Mouse (Mus musculus) myocyte (in vitro differentiated cells): ENCODE measurements around the gene Ankrd33. TPM values are rescaled to one million over a fixed set of nuclear protein-coding genes. Genes with fewer than 3 reads are reported as not detected.

ENCODE experiments used
- H3K27me3 ChIP-seq: one replicate; pipeline ENCODE4 v1.6.1; 2011; ENCODE audit not compliant: control insufficient read depth, insufficient read depth, insufficient read length
- H3K36me3 ChIP-seq: one replicate; pipeline ENCODE4 v1.6.1; 2011; ENCODE audit not compliant: control insufficient read depth, insufficient read depth
- H3K4me2 ChIP-seq: one replicate; pipeline ENCODE4 v1.6.1; 2011; ENCODE audit warnings: low read depth, control low read depth
- H3K4me3 ChIP-seq: one replicate; pipeline ENCODE4 v1.5.1; 2011; ENCODE audit warnings: mild to moderate bottlenecking, control low read depth, moderate library complexity
- H3K79me2 ChIP-seq: one replicate; pipeline ENCODE4 v1.6.1; 2011; ENCODE audit not compliant: control insufficient read depth, insufficient read depth
- H3ac ChIP-seq: one replicate; pipeline ENCODE4 v1.6.1; 2011; ENCODE audit not compliant: control insufficient read depth, insufficient read length
- CEBPB ChIP-seq: IDR thresholded peaks from 2 replicates; pipeline ENCODE4 v1.6.1; 2011; ENCODE audit warnings: mild to moderate bottlenecking, moderate library complexity; ENCODE audit not compliant: poor library complexity, insufficient read depth, severe bottlenecking
- E2F4 ChIP-seq: IDR thresholded peaks from one replicate; pipeline ENCODE4 v1.6.1; 2011; ENCODE audit warnings: mild to moderate bottlenecking, control low read depth, moderate library complexity; ENCODE audit not compliant: insufficient read depth
- MAX ChIP-seq: IDR thresholded peaks from one replicate; pipeline ENCODE4 v1.6.1; 2011; ENCODE audit warnings: low read depth, mild to moderate bottlenecking, control low read depth
- MYOD1 ChIP-seq, 3 experiments: IDR thresholded peaks; one replicate each; pipeline ENCODE4 v1.6.1; 2011; ENCODE audit warnings: control low read depth in 2 of 3, low read depth in 2 of 3, mild to moderate bottlenecking in 2 of 3, moderate library complexity in 1 of 3; ENCODE audit not compliant: insufficient read length in 2 of 3, control insufficient read depth in 1 of 3
- MYOG ChIP-seq, 3 experiments: IDR thresholded peaks; one replicate each; pipeline ENCODE4 v1.6.1; 2011; ENCODE audit warnings: control low read depth in 2 of 3, low read depth in 2 of 3, mild to moderate bottlenecking in 2 of 3; ENCODE audit not compliant: insufficient read length in 2 of 3, control insufficient read depth in 1 of 3, insufficient read depth in 1 of 3
- POLR2A ChIP-seq: IDR thresholded peaks from one replicate; pipeline ENCODE4 v1.6.1; 2011; ENCODE audit warnings: low read depth, mild to moderate bottlenecking, control low read depth, moderate library complexity; ENCODE audit not compliant: insufficient read length
- POLR2AphosphoS2 ChIP-seq: IDR thresholded peaks from one replicate; pipeline ENCODE4 v1.6.1; 2011; ENCODE audit warnings: low read depth, control low read depth; ENCODE audit not compliant: insufficient read length
- REST ChIP-seq: IDR thresholded peaks from one replicate; pipeline ENCODE4 v1.6.1; 2011; ENCODE audit warnings: mild to moderate bottlenecking, control low read depth, moderate library complexity; ENCODE audit not compliant: insufficient read depth, insufficient read length
- SRF ChIP-seq: IDR thresholded peaks from one replicate; pipeline ENCODE4 v1.6.1; 2011; ENCODE audit warnings: low read depth; ENCODE audit not compliant: control insufficient read depth, insufficient read length
- TCF12 ChIP-seq: IDR thresholded peaks from one replicate; pipeline ENCODE4 v1.6.1; 2011; ENCODE audit warnings: mild to moderate bottlenecking, control low read depth; ENCODE audit not compliant: poor library complexity, insufficient read depth, severe bottlenecking
- TCF3 ChIP-seq: IDR thresholded peaks from one replicate; pipeline ENCODE4 v1.6.1; 2011; ENCODE audit warnings: low read depth, control low read depth; ENCODE audit not compliant: insufficient read length
- USF1 ChIP-seq: IDR thresholded peaks from one replicate; pipeline ENCODE4 v1.6.1; 2011; ENCODE audit warnings: low read depth, mild to moderate bottlenecking, control low read depth, moderate library complexity
- polyA plus RNA-seq: library from polyadenylated mRNA; unstranded; fragments of >200 nt; fragmentation: generic; extraction: Trizol; gene quantifications from one replicate; pipeline ENCODE4 v1.2.1, GENCODE M21; 2012; ENCODE audit warnings: missing spikeins

Ankrd33 gene
- polyA plus RNA-seq, 1 experiment: not detected

GRCm38 (mm10) chr15:101147115-101147909 lies 31.8 kb downstream of the Ankrd33 start:
- no peak overlapping the region for H3ac ChIP-seq
- no peak overlapping the region for H3K4me3 ChIP-seq
- TF ChIP-seq MAX: no peak
- no peak overlapping the region for H3K4me2 ChIP-seq
- H3K27me3 ChIP-seq: peaks cover 4% of the 10 kb centered on the region
- no peaks in the 10 kb centered on the region for H3K36me3 ChIP-seq
- H3K79me2 ChIP-seq: no peaks in the 10 kb centered on the region

GRCm38 (mm10) chr15:101147910-101148273 lies 32.3 kb downstream of the Ankrd33 start:
- H3K36me3 ChIP-seq: no peaks in the 10 kb centered on the region
- no peak overlapping the region for H3K4me2 ChIP-seq
- H3ac ChIP-seq: no peak overlapping the region
- H3K4me3 ChIP-seq: no peak overlapping the region
- TF ChIP-seq USF1 (no peak), MYOG (IDR thresholded peaks at IDR 0.05; ENCODE audit: control insufficient read depth in 1 of 3, insufficient read depth in 1 of 3, insufficient read length in 2 of 3, low read depth in 2 of 3) (no peak), E2F4 (no peak), POLR2AphosphoS2 (no peak), TCF3 (no peak), CEBPB (no peak), REST (no peak), SRF (no peak), MAX (no peak), MYOD1 (IDR thresholded peaks at IDR 0.05; ENCODE audit: control insufficient read depth in 1 of 3, insufficient read length in 2 of 3, low read depth in 2 of 3) (no peak), POLR2A (no peak), TCF12 (no peak)
- no peaks in the 10 kb centered on the region for H3K79me2 ChIP-seq
- peaks cover 4% of the 10 kb centered on the region for H3K27me3 ChIP-seq

GRCm38 (mm10) chr15:101148604-101149003 lies 33.0 kb downstream of the Ankrd33 start:
- Histone ChIP-seq H3ac (no peak overlapping the region), H3K79me2 (no peaks in the 10 kb centered on the region), H3K4me3 (no peak overlapping the region), H3K27me3 (peaks cover 10% of the 10 kb centered on the region), H3K4me2 (no peak overlapping the region), H3K36me3 (no peaks in the 10 kb centered on the region)
- TF ChIP-seq POLR2AphosphoS2 (no peak), USF1 (no peak), E2F4 (no peak), POLR2A (no peak), MYOG (IDR thresholded peaks at IDR 0.05; ENCODE audit: control insufficient read depth in 1 of 3, insufficient read depth in 1 of 3, insufficient read length in 2 of 3, low read depth in 2 of 3) (no peak), MAX (no peak), REST (no peak), TCF3 (no peak)

- Histone ChIP-seq H3K36me3 (no peaks in the 10 kb centered on the region), H3K79me2 (no peaks in the 10 kb centered on the region), H3K4me3 (no peak overlapping the region), H3ac (no peak overlapping the region), H3K27me3 (peaks cover 26% of the 10 kb centered on the region), H3K4me2 (no peak overlapping the region)
- TF ChIP-seq E2F4: no peak
These were observed 36.1 kb downstream of the Ankrd33 start for GRCm38 (mm10) chr15:101151409-101152261.

GRCm38 (mm10) chr15:101154700-101155616 lies 39.4 kb downstream of the Ankrd33 start:
- Histone ChIP-seq H3ac (no peak overlapping the region), H3K4me3 (no peak overlapping the region), H3K36me3 (no peaks in the 10 kb centered on the region), H3K4me2 (no peak overlapping the region), H3K79me2 (no peaks in the 10 kb centered on the region), H3K27me3 (peaks cover 32% of the 10 kb centered on the region)
- TF ChIP-seq CEBPB (no peak), TCF3 (no peak), SRF (no peak), REST (no peak), MAX (no peak), POLR2A (no peak), MYOD1 (IDR thresholded peaks at IDR 0.05; ENCODE audit: control insufficient read depth in 1 of 3, insufficient read length in 2 of 3, low read depth in 2 of 3) (no peak), POLR2AphosphoS2 (no peak), USF1 (no peak), TCF12 (no peak), MYOG (IDR thresholded peaks at IDR 0.05; ENCODE audit: control insufficient read depth in 1 of 3, insufficient read depth in 1 of 3, insufficient read length in 2 of 3, low read depth in 2 of 3) (no peak), E2F4 (no peak)
